Mouse (Mus musculus) erythroblast, embryonic 14.5 days (primary cell): ENCODE measurements around the gene Plekhm1.

Experiments
- GATA1 ChIP-seq: IDR thresholded peaks from 2 replicates; pipeline ENCODE4 v1.6.1; 2012; ENCODE audit warnings: low read length, inconsistent platforms, mixed read lengths
- TAL1 ChIP-seq: IDR thresholded peaks from 3 replicates; pipeline ENCODE4 v1.6.1; 2012; ENCODE audit warnings: low read length, inconsistent platforms, mixed read lengths

DNA sequence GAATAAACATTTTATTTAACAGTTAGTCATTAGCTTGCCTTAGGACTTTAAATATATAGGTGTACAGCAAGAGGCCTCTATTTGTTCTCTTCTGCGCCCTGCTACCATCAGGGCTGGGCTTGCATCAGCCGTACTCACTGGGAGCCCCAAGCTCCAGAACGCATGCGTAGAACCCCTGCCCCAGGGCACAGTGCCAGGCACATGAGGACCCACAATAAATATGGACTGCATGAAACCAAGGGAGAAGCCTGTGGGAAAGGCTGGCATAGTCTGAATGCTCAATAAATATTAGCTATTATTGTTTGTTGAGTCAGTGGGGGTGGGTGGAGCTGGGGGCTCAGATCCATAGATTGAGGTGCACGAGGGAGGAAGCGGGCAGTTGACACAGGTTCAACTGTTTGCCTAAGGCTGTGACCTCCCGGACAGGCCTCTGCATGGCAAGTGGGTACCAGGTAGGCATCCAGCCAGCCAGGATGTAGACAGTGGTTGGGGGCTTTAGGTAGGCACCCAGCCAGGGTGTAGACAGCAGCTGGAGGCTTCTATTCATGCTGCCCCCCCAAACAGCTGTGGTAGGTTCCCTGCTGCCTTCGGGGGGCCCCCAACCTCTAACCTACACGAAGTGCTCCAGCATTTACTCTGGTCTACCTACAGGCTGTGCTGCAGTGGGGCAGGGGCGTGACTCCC is 80.8 kb downstream of the Plekhm1 start:
- TF ChIP-seq GATA1 (no peak), TAL1 (no peak)
